Mouse (Mus musculus) liver, postnatal 0 days (tissue): ENCODE data around the gene Tap1.
"Not testable (repeated sequence)": the region's sequence is repeated elsewhere in the genome, so short reads cannot be mapped to it uniquely, and the experiment has no call there.

ENCODE experiments used
- CTCF ChIP-seq: sonication (generic); IDR thresholded peaks from 2 replicates; pipeline ENCODE4 v1.5.1; 2016; ENCODE audit warnings: antibody characterized with exemption, low read depth
- EP300 ChIP-seq: IDR thresholded peaks from 2 replicates; pipeline ENCODE4 v1.6.1; 2016; ENCODE audit warnings: antibody characterized with exemption, low read depth, mild to moderate bottlenecking

DNA sequence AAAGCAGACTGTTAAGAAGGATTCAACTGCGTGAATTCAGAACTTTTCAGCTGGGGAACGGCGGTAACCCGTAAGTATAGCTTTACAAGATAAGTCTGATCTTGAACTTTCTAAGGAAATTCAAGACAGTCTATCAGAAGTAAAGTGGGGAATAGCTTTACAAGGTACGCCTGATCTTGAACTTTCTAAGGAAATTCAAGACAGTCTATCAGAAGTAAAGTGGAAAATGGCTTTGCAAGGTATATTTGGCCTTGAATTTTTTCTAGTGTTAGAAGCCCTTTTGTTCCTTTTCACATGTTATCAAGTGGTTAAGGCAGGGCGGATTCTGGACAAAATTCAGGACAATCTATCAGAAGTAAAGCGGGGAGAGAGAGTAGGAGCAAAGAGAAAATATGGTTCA lies 32.4 kb downstream of the Tap1 start:
- not testable (repeated sequence) for TF ChIP-seq EP300, CTCF
